Mouse (Mus musculus) brain, adult 2 months (tissue): ENCODE data around the gene D630045J12Rik.

ENCODE experiments used
- DNase-seq: peaks from one replicate; pipeline ENCODE4 v3.0.0; 2011; ENCODE audit warnings: low read depth, low spot score

D630045J12Rik gene

DNA sequence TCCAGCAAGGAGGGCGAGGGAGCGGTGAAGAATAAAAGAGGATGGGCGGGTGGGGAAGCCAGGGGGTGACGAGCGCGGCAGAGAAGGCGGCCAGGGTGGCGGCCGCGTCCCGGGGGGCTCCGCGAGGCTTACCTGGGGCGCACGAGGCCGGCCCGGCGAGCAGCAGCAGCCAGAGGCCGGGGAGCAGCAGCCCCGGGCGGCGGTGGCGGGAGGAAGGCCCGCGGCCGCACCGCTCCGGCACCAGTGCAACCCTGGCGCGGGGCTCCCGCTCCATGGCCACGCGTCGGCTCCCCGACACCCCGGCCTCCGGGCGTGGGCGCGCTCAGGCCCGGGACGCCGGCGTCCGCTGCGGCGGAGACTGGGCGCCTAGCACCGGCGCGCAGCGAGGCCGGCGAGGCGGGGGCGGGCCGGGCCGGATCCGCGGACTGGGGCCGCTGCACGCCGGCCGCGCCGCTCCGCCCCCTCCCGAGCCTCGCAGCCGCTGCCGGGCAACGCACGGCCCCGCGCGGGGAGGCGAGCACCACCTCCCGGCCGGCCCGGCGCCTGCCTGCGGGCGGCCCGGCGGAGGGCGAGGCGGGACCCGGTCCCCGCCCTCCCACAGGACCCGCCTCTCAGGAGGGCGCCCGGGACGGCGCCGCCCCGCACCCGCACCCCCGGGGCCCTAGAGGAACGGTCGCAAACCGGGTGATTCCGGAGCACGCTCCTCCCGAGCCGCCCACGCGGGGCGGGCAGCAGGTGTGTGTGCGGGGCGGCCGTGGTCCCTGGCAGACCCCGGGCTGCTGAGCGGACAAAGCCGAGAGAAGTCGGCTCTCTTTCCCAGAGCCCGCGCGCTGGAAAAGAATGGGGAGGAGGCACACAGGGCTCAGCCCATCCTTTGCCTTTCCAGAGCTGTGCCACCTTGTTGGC, at the start of gene D630045J12Rik:
Gene D630045J12Rik (minus strand): TSS at position 274 of the 906 bp plus-strand sequence.
- peak; percentile 84 for DNase-seq

DNA sequence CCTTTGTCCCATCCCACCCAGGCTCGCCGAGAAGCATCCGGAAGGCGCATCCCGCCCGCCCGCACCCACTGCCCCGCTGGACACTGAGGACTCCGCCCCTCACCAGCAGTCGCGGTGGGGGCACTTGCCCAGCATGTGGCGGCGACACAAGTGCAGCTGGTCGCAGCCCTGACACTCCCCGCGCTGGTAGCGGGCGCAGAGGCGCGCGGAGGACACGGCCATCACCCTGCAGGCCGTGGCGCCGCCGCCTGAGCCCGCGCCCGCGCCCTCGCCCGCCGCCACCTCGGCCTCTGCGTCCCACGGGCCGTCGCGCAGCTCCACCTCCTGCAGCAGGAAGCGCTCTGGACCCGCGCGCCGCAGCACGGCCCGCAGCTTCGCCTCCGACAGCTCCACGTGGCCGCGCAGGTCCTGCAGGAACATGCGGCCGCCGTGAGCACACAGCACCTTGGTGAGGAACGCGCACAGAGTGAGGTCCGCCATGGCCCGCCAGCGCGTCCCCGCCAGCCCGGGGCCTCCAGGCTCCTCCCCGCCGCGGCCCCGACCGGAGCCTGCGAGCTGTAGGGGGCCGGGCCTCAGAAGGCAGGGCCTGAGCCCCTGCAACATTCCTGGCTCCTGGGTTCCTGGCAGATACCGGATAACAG, 45.1 kb upstream of the D630045J12Rik start, which contains the start of gene Zc3hav1l:
Gene Zc3hav1l (minus strand): TSS at position 499 of the 641 bp plus-strand sequence.
- peak; percentile 83 for DNase-seq

DNA sequence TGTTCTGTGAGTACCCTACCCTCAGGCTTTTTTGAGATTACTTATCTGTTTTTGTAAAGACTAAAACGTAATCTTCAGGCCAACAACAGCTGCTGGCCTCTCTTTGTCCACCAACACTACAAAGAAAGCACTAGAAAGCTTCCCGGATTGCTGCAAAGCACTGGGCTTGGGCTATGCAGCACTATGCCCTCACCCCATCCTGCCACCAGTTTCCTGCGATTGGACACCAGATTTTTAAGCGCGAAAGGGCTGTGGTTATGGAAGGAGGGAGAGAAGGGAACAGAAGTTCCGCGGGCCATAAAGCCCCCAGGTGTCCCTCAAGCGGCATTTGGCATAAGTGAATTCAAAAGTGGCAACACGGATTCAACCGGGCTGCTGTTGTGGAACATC, 44.4 kb upstream of the D630045J12Rik start:
- DNase-seq = peak; percentile 42

DNA sequence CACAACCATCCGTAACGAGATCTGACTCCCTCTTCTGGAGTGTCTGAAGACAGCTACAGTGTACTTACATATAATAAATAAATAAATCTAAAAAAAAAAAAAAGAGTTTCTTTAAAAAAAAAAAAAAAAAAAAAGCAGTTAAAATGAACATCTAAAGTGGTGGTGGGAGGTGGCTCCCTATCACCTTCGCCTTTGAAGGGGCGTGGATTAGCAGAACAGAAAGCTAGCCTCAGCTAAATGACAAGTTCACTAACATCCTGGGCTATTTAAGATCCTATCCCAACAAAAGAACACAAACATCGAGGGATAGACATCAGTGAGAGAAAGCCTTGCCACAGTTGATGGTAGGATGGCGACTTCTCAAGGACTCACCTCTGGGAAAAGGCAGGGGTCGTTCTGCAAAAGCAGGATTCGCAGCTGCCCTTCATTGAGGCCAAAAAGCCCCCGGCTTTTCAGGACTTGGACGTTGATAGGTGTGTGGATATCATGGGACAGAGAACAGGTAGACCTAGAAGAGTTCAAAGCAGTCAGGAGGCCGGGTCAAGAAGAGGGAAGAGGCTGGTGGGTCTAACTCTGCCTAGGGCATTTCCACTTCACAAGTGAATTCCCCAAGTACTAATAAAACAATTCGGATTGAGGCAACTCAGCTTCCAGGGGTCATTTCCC, 43.9 kb upstream of the D630045J12Rik start:
- DNase-seq = no peak

DNA sequence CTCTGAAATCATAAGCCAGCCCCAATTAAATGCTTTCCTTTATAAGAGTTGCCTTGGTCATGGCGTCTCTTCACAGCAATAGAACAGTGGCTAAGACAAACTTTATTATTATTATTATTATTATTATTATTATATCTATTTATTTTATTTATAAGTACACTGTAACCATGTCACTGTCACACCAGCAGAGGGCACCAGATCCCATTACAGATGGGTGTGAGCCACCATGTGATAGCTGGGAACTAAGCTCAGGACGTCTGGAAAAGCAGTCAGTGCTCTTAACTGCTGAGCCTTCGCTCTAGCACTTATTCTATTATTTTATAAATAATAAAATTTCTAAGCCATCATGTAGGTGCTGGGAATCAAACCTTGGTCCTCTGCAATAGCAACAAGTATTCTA, 39.9 kb upstream of the D630045J12Rik start:
- DNase-seq = no peak

DNA sequence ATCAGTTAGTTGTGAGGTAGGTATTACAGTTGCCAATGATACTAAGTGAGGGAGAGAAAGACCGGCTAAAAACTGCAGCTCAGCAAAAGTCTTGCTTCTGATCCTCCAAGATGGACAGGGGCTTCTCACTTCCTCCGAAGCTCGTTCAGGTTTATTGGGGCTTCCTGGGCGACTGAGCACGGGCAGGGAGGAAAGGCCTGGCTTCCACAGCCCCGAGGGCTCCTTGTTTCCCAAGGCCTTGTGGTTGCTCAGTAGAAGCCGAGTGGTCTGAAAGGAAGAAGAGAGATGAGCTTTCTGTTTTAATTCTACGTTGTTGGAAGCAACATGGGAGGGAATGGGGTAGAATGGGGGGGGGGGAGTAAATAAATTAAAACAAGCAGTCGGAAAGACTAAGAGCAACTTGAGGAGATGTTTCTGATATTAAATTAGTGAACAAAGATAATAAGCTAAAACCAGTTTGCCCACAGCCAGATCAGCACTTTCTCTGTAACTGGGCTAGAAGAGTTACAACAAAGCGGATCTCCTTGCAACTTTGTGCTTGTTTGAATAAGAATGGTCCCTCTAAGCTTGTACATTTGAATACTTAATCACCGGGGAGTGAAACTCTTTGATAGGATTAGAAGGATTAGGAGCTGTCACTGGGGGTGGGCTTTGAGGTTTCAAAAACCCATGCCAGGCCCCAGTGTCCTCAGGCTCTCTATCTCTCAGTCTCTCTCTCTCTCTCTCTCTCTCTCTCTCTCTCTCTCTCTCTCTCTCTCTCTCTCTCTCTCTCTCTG, 39.2 kb upstream of the D630045J12Rik start:
- no peak for DNase-seq

DNA sequence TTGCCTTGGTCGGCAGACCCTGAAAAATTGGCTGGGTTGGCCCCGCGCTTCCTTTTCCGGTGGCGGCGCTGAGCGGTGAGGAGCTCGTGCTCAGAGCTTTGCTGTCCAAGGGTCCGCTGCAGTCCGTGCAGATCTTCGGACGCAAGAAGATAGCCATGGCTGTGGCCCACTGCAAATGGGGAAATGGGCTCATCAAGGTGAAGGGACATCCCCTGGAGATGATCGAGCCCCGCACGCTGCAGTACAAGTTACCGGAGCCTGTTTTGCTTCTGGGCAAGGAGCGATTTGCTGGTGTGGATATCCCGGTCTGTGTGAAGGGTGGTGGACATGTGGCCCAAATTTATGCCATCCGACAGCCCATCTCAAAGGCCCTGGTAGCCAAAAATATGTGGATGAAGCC, 30.6 kb upstream of the D630045J12Rik start:
- no peak for DNase-seq

DNA sequence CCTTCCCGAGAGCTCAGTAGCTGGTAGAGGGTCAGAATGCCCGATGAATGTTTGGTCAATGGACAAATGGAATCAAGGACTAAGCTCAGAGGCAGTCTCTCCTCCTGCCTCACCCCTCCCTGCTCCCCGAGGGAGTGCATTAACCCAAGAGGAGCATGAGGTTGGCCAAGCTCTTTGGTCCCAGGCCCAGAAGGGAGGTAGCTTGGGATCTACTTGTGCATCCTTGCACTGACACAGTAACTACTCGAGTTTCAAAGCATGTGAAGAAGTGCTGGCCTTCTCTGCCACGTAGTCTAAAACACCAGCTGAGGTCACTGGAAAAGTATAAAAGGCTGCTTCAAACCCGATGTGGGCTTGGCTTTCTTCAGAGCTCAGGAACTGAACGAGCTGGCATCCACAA, 10.7 kb upstream of the D630045J12Rik start:
- no peak for DNase-seq

DNA sequence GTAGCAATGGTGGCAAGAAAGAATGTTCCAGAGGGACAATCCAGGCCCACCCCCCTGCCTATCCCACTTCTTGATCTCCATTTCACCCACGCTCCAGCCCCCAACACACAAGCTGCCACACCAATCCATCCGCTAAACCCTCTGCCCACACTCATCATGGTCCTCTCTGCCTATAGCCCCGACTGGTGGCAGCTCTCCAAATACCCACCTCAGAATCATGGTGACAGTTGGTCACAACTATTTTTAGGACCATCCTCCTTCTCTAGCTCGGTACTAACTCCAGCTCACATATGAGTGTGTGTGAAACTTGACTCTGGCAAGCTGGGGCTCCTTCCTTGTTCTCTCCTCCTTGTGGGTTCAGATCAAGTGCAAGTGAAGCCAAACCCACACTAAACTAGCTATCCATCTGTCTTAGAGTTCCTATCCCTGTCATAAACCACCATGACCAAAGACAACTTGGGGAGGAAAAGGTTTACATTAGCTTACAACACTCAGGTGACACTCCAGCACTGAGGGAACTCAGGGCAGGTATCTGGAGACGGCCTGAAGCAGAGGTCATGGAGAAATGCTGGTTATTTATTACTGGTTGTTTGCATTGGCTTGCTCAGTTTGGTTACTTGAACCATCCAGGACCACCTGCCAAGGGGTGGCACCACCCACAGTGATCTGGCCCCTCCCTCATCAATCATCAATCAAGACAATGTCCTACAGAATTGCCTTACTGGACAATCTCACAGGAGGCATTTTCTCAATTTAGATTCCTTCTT, 9.8 kb upstream of the D630045J12Rik start:
- DNase-seq = peak; percentile 86

DNA sequence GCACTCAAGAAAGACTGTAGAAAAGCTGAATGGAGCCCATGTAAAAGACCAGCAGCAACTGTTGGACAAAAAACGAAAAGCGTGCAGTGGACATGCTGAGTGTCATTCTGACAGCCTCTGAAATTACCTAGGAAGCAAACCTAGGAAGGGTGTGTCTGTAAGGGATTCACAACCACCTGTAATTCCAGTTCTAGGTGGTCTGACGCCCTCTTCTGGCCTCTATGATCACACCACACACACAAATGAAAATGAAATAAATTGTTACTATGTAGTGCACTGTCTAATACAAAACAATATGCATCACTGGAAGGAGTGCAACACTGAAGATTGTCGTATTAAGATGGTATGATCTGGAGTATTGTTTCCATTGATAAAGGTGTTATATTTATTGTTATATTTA, 8.1 kb upstream of the D630045J12Rik start:
- no peak for DNase-seq

DNA sequence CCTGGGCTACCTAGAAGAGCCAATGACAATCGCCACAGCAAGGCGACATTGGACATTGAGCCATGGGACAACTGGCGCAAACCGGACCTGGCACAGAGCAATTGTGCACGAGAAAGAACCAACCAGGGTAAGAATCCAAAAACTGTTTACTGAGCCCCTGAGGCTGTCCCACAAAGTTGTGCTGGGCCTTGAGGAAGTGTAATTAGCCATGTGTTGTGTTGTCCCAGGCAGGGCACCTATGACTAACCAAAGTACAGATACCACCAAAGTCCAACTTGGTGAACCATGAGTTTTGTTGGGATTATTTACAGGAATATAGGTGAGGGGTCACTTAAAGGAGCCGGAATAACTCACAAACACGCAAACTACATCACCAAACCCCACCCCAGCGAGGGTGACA, 3.7 kb upstream of the D630045J12Rik start:
- DNase-seq = no peak

DNA sequence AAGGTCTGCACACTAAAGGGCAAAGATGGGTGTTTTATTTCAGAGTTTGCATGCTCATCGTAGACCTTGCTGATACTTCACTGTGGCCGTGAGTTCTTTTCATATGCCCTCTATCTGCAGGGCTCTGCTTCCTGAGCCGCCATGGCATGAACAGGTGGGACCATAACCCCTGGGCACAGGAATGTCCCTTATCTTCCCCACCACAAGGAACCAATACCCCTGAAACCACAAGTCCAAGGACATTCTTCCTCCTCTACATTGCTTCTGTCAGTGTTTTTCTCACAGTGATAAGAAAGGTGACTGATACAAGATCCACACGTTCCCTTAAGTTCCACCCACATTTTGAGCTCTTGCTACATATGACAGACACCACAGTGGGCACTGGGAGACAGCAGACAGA, 3.0 kb upstream of the D630045J12Rik start:
- no peak for DNase-seq

DNA sequence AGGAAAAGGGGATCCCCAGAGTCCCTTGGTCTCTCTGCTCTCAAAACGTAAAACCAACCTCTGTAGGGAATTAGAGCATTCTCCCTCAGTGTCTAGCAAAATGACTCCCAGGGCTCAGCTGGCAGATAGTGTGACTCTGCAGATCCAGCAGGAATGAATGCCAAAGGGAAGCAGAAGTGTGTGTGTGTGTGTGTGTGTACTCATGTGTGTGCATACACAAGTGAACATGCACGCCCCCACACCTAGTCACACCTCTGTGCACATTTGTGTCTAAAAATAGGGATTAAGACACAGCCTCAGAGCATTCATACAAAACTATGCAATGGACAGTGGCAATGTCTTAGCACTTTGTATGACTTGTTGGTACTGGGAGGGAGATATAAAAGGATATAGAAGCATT, 2.0 kb upstream of the D630045J12Rik start:
- DNase-seq = peak; percentile 61

DNA sequence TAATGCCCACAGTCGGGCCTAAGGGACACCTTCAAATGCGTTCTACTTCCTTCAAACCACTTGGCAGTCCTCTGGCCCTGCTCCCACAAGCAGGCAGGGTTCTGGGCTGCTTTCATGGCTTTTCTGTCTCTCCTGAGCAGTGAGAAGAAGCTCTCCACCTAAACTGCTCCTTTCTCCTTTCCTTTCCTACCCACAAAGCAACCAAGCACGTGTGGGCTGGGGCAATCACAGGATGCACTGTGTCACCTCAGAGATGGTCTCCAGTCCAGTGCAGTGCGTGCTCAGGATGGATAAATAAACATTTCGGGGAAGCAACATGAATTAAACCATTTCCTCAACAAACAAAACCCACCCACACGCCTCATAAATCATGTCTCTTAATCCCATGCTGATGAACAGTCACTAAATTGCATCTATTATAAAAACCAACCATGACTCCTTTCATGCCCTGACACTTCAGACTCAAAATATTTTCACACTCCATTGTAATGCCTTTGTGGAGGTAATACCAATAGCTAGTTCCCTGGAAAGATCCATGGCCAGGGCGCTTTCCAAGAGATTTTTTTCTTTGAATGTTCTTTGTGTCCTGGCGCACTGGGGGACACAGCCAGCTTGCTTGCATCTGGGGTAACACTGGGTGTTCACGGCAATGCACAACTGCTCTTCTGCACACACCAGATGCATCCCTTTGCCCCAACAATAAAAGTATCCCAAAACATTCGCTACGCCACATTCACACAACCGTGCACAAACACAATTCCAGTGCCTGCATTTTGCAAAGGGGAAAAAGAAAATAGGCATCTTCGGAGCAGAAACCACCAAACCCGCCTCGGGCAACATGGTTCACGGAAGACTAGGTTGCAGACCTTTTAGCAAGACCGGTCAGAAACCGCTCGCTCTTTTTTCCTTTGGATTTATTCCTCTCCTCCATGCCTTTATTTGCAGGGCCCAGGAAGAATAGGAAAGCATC, 758 bp downstream of the D630045J12Rik start:
- DNase-seq = peak; percentile 50

DNA sequence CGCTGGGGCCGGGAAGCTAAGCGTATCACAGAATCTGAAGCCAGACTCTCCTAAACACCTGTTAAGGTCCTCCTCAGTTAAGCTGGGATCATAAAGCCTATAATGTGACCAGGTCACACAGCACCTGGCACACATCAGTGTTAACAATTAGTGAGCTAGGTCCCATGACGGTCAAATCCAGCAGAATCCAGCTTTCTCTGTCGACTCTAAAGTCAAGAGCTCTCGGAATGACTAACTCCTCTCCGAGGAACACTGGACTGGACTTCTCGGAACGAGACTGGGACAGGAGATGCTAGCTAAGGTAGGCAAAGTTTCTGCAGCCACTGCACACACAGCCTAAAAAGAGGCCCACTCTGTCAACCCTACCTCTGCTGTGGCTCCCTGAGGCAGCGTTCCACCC, 1.7 kb downstream of the D630045J12Rik start:
- DNase-seq = no peak

DNA sequence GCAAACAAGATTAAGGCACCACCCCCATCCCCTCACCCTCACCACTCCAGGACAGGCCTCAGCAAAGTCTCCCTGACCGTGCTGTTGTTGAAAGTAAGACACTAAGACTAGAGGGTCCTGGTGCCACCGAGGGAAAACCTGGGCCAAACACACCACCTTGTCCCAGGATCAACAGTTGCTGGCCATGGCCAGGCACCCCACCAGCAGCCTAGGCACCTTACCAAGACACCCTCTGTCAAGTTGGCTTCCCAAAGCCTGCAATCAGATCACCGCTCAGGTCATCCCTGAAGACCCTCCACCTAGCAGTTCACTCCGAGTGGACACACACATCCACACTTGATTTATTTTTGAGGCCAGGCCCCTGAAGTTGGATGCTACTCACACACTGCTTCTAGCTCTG, 2.3 kb downstream of the D630045J12Rik start:
- no peak for DNase-seq

DNA sequence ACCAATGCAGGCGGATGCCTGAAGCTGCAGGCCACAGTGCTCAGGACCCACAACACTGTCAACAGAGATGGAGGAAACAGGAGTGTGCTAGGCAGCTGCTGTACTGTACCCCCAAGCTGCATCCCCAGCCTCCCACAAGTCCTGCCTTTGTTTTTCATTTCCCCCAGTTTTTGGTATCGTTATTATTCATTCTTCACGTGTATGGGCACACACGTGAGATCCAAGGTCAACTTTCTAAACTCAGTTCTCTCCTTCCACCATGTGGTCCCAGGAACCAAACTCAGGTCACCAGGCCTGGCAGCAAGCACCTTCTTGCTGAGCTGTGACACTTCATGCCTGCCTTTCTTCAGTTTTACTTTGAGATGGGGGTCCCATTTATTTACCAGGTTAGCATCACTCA, 6.4 kb downstream of the D630045J12Rik start:
- DNase-seq = no peak

DNA sequence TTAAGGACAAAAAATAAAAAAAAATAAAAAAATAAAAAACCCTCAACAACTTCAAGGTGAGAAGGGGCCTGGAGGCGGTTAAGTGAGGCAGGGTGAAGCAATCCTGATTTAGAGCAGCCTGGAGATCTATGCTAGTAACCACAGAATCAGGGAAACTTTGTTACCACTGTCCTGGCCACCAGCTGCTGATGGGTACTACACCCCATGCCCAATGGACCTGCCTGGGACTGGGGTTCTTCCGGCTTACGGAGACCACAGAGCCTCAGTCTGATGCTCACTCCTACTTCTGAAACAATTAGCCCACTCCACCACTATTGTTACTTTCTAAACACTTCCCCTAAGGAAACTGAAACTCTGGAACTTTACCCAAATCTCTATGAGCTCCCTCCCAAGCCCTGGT, 9.0 kb downstream of the D630045J12Rik start:
- no peak for DNase-seq

DNA sequence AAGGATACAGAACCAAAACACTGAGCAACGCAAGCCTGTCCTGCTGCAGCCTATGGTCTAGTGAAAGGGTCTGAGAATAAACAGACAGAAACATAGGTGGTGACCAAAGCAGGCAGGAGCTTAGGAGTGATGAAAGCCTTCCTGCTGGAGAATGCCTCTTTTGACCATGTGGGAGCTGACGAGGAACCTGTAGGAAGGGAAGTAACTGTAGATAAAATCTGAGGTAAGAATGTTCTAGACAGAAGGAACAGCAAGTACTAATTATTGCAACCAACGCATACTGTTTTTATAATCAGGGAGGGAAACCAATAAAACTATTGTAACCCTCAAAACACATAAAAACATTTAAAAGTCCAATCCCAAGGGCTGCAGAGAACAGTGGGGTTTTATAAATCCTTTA, 9.6 kb downstream of the D630045J12Rik start:
- no peak for DNase-seq

DNA sequence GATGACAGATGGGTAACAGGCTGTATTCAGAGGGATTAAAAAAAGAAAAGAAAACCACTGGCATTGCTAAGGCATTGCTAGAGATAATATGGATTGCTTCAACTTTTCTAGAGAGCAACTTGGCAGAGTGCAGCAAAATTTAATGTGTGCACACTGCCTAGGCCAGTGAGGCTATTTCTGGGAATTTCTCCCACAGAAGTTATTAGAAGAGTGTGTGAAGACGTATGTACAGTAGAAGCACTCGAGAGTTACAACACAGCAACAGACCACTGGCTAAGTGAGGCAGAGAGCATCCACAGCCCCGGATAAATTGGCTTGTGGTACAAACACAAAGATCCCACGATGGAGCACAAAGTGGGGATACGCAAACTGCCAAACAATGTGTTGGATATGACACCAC, 11.0 kb downstream of the D630045J12Rik start:
- DNase-seq = no peak
